Mouse (Mus musculus): ENCODE measurements around the gene Tnnt1. TPM values are rescaled to one million over a fixed set of nuclear protein-coding genes. Genes with fewer than 3 reads are reported as not detected.
"Not testable (repeated sequence)": the region's sequence is repeated elsewhere in the genome, so short reads cannot be mapped to it uniquely, and the experiment has no call there.

The Tnnt1 gene
- polyA plus RNA-seq, 1 experiment from 2014 or later = 6.6 TPM

DNA sequence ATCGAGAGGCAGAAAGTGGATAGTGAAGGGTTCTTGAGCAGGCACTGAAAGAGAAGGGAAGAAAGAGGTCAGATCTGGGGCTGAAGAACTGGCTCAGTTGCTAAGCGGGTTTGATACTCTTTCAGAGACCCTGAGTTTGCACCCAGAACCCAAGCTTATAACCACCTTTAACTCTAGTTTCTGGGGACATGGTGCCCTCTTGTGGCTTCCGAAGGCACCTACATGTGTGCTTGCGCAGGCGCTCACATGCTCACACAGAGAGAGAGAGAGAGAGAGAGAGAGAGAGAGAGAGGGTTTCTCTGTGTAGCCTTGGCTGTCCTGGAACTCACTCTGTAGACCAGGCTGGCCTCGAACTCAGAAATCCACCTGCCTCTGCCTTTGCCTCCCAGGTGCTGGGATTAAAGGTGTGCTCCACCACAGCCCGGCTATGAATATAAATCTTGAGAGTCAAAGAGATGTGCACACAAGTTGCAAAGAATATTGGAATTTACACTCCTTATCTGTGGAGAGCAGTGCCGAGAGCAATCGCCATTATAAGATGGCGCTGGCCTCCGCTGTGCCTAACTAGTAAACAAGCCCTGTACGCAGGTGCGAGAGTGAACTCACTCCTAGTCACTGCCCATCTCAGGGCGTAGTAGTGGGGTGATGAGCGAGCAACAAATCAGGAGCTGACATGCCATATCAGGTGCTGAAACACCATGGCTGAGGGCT lies 8.2 kb upstream of the Tnnt1 start, which contains the start of gene Tnni3:
TSS of gene Tnni3 (minus strand) at position 18 of the 711 bp plus-strand sequence.
- not testable (repeated sequence) for H3K27me3 ChIP-seq (ENCODE audit: control insufficient read depth, insufficient read depth, low read length); H3K4me1 ChIP-seq (ENCODE audit: control insufficient read depth, insufficient read depth, low read length); H3K27ac ChIP-seq (ENCODE audit: low read depth, low read length); H3K9ac ChIP-seq (ENCODE audit: low read length); H3K4me3 ChIP-seq (ENCODE audit: low read depth, low read length); H3K36me3 ChIP-seq (ENCODE audit: control insufficient read depth, insufficient read depth, low read length); H3K9me3 ChIP-seq (ENCODE audit: control insufficient read depth, low read length); H3K4me2 ChIP-seq
- DNase-seq (ENCODE audit: low spot score, missing footprints) (peak; percentile 94), ATAC-seq (ENCODE audit: low FRiP score) (0 out of 2 replicates have a peak, but pooled peaks have one; percentile 16)
- WGBS = 72% methylated on average over 15 of the region's 15 CpGs

DNA sequence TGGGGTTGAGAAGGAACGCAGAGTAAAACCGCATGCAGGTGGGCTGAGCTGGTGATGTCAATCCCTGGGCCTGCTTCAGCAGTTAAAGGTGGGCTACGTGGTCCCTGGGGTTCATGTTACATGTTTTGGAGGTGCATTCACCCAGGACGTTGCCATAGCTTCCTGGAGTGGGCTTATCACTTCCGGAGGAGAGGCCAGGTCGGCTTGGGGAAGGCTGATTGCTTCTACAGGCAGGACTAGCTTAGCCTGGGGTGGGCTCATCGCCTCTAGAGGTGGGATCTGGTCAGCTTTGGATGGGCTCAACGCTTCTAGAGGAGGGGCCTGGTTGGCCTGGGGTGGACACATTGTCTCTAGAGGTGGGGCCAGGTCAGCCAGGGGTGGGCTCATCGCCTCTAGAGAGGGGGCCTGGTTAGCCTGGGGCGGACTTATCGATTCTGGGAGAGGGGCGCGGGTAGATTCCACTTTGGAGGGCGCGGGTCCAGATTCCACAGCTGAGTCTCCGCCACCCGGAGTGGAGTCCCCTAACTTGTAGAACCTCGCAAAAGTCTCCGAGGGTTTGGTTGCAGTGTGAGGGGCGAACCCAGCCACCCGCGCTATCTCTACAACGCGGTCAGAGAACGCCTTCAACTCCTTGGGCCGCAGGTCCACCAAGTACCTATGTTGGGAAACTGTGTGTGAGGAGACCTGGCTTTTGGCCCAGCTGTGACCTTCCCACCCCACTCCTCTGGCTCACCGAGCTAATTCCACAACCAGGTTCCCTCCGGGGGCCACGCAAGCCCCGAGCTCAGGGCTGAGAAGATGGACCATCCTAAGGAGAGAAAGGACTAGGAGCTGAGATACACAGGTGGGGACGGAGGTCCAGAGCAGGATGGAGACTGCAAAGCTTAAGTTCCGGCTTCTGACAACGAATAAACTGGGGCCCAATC lies 7.3 kb upstream of the Tnnt1 start:
- H3K4me2 ChIP-seq = no peak overlapping the region
- DNase-seq (ENCODE audit: low spot score, missing footprints) = no peak
- H3K9me3 ChIP-seq (ENCODE audit: control insufficient read depth, low read length) = no peaks in the 10 kb centered on the region
- peaks cover 10% of the 10 kb centered on the region for H3K27me3 ChIP-seq (ENCODE audit: control insufficient read depth, insufficient read depth, low read length)
- no peak overlapping the region for H3K4me3 ChIP-seq (ENCODE audit: low read depth, low read length)
- no peak overlapping the region for H3K9ac ChIP-seq (ENCODE audit: low read length)
- H3K36me3 ChIP-seq (ENCODE audit: control insufficient read depth, insufficient read depth, low read length) = no peaks in the 10 kb centered on the region
- 92% methylated on average over 33 of the region's 33 CpGs for WGBS
- no peak for ATAC-seq (ENCODE audit: low FRiP score)
- peaks cover 5% of the 10 kb centered on the region for H3K4me1 ChIP-seq (ENCODE audit: control insufficient read depth, insufficient read depth, low read length)
- no peak overlapping the region for H3K27ac ChIP-seq (ENCODE audit: low read depth, low read length)

DNA sequence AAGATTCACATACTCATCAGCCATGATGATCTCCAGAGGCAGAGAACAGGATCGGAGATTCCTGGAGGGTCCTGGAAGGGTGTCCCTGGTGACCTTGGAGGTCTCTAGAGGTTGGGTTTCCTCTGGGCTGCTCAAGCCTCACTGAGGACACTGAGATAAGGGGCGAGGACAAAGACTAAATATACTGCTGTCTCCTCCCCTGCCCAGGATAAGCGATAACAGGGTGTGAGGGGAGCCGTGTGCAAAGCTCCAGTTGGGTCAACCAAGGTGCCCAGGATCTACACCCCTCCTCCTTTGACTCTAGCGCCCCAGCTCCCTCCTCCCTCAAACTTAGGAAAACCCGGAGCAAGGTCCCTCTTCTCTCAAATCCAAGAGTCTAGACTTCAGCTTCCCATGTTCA lies 6.1 kb upstream of the Tnnt1 start:
- Histone ChIP-seq H3K9ac (ENCODE audit: low read length) (no peak overlapping the region), H3K9me3 (ENCODE audit: control insufficient read depth, low read length) (no peaks in the 10 kb centered on the region), H3K4me1 (ENCODE audit: control insufficient read depth, insufficient read depth, low read length) (peaks cover 5% of the 10 kb centered on the region), H3K4me3 (ENCODE audit: low read depth, low read length) (no peak overlapping the region), H3K27me3 (ENCODE audit: control insufficient read depth, insufficient read depth, low read length) (peaks cover 10% of the 10 kb centered on the region), H3K36me3 (ENCODE audit: control insufficient read depth, insufficient read depth, low read length) (no peaks in the 10 kb centered on the region), H3K27ac (ENCODE audit: low read depth, low read length) (no peak overlapping the region), H3K4me2 (no peak overlapping the region)
- ATAC-seq (ENCODE audit: low FRiP score) (no peak), DNase-seq (ENCODE audit: low spot score, missing footprints) (no peak)
- 83% methylated on average over 6 of the region's 6 CpGs for WGBS

DNA sequence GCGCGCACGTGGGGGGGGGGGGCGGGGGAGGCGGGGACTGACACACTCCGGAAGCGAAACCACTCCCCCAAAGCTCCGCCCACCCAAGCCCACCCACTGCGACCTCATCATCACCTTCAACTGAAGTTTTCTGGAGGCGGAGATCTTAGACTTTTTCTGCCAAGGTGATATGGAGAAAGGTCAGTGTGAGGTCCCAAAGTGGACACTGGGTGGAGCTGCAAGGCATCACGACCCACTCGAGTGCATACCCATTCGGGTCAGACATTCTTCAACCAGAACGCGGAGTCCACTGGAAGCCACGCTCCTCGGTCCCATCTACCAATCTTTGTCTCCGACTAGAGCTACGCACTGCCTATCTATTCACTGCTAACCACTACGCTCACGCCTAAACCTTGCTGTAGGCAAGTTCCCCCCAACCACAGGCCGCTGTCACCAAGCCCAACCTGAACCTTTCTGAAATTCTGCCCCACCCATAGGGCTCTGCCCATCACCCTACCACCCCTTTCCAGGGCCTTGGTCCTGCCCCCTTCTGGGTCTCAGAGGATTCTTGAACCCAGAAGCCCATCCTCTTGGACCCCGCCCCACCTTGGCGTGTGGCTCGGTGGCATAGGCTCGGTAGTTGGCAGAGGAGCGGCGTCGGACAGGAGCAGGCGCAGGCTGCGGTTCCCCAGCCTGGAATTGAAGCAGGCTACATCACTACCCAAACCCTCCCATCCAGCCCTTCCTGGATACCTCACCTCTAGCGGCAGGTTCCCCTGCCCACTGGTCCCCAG lies 5.2 kb upstream of the Tnnt1 start:
- WGBS = 32% methylated on average over 32 of the region's 32 CpGs
- Histone ChIP-seq H3K36me3 (ENCODE audit: control insufficient read depth, insufficient read depth, low read length) (no peaks in the 10 kb centered on the region), H3K4me3 (ENCODE audit: low read depth, low read length) (peak overlapping the region; percentile 17), H3K27me3 (ENCODE audit: control insufficient read depth, insufficient read depth, low read length) (peaks cover 6% of the 10 kb centered on the region; the same call in 1 of the 2 replicates), H3K4me1 (ENCODE audit: control insufficient read depth, insufficient read depth, low read length) (peaks cover 4% of the 10 kb centered on the region), H3K9ac (ENCODE audit: low read length) (no peak overlapping the region), H3K9me3 (ENCODE audit: control insufficient read depth, low read length) (no peaks in the 10 kb centered on the region), H3K4me2 (peak overlapping the region; percentile 39), H3K27ac (ENCODE audit: low read depth, low read length) (no peak overlapping the region)
- DNase-seq (ENCODE audit: low spot score, missing footprints) = peak; percentile 84
- no peak for ATAC-seq (ENCODE audit: low FRiP score)

DNA sequence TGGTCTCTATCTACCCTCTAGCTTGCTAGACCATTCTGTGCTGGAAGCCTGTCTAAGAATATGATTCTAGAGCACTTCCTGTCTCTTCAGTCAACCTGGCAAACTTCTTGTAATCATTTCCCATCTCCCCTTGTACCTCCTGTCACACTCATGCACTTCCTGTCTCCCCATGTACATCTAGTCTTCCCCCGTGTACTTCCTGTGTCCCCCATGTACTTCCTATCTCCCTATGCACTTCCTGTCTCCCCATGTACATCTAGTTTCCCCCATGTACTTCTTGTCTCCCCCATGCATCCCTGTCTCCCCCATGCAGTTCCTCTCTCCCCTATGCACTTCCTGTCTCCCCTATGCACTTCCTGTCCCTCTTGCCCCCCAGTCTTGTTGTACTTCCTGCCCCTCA lies 2.3 kb upstream of the Tnnt1 start:
- no peak overlapping the region for H3K4me3 ChIP-seq (ENCODE audit: low read depth, low read length)
- WGBS = 68% methylated on average over 1 of the region's 1 CpGs
- no peak for DNase-seq (ENCODE audit: low spot score, missing footprints)

DNA sequence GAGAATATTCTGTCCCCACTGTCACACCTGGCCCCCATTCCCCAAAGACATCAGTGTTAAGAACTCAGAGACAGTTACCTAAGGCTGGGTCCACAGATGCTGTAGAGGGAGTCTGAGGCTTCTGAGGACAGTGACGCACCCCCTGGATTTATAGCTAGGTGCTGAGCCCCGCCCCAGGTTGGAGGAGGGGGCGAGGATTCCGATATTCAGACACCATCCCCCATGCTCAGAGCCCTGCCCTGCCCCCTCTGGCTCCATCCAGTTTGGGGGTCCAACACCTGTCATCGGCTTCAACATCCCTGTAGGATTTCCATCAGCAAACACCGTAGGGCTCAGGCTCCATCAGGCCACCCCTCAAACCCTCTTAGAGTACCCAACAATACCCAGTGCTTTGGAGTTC lies 329 bp downstream of the Tnnt1 start:
- no peak overlapping the region for H3K4me3 ChIP-seq (ENCODE audit: low read depth, low read length)
- no peak overlapping the region for H3K9ac ChIP-seq (ENCODE audit: low read length)
- H3K9me3 ChIP-seq (ENCODE audit: control insufficient read depth, low read length) = no peaks in the 10 kb centered on the region
- ATAC-seq (ENCODE audit: low FRiP score) = peak; percentile 20
- 69% methylated on average over 6 of the region's 6 CpGs for WGBS
- H3K27ac ChIP-seq (ENCODE audit: low read depth, low read length) = no peak overlapping the region
- H3K27me3 ChIP-seq (ENCODE audit: control insufficient read depth, insufficient read depth, low read length) = peaks cover 6% of the 10 kb centered on the region; the same call in 1 of the 2 replicates
- H3K36me3 ChIP-seq (ENCODE audit: control insufficient read depth, insufficient read depth, low read length) = no peaks in the 10 kb centered on the region
- no peak overlapping the region for H3K4me2 ChIP-seq
- no peak for DNase-seq (ENCODE audit: low spot score, missing footprints)
- H3K4me1 ChIP-seq (ENCODE audit: control insufficient read depth, insufficient read depth, low read length) = peaks cover 15% of the 10 kb centered on the region

More for the DNA sequence above, 2.3 kb upstream of the Tnnt1 start:
- Histone ChIP-seq H3K27ac (ENCODE audit: low read depth, low read length) (no peak overlapping the region), H3K9me3 (ENCODE audit: control insufficient read depth, low read length) (no peaks in the 10 kb centered on the region), H3K9ac (ENCODE audit: low read length) (no peak overlapping the region), H3K4me1 (ENCODE audit: control insufficient read depth, insufficient read depth, low read length) (peaks cover 17% of the 10 kb centered on the region), H3K36me3 (ENCODE audit: control insufficient read depth, insufficient read depth, low read length) (no peaks in the 10 kb centered on the region), H3K27me3 (ENCODE audit: control insufficient read depth, insufficient read depth, low read length) (peaks cover 6% of the 10 kb centered on the region; the same call in 1 of the 2 replicates), H3K4me2 (no peak overlapping the region)
- no peak for ATAC-seq (ENCODE audit: low FRiP score)

DNA sequence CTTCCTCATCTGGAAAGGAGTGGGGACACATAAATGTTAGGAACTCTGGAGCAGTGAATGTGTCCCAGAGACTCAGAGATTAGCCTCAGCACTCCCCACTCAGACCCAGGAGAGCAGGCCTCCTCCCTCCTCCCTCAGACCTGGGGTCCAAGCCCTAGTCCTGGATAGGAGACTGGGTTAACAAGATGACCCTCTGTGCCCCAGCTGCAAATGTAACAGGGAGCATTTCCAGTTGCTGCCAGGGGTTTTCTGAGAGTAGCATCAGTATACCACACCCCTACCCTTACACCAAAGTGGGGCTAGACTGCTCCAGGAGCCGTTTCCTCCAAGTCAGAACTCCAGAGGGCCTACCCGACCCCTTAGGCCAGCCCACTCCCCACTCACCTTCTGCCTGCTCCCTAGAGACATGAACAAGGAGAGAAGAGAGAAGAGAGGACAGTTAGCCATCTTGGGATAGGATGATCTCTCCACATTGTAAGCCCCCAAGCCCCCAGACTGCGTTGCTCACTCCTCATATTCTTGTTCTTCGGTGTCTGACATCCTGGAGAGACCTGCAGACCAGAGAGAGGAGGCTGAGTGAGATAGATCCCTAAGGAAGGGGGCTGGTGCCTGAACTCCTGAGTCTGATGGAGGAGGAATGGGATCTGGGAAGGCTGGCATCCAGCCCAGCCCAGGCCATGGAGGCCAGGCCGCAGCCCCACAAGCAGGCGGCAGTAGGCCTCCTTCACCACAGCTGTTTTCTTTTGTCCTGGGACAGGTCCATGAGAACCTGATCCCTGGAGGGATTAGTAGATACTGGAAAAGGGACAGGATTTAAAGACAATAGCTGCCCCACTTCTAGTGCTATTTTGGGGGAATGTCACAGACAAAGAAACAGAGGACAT lies 2.1 kb downstream of the Tnnt1 start:
- no peak for DNase-seq (ENCODE audit: low spot score, missing footprints)
- H3K4me1 ChIP-seq (ENCODE audit: control insufficient read depth, insufficient read depth, low read length) = peaks cover 14% of the 10 kb centered on the region
- H3K27me3 ChIP-seq (ENCODE audit: control insufficient read depth, insufficient read depth, low read length) = no peaks in the 10 kb centered on the region
- no peak for ATAC-seq (ENCODE audit: low FRiP score)
- no peaks in the 10 kb centered on the region for H3K36me3 ChIP-seq (ENCODE audit: control insufficient read depth, insufficient read depth, low read length)
- H3K4me2 ChIP-seq = no peak overlapping the region
- H3K9me3 ChIP-seq (ENCODE audit: control insufficient read depth, low read length) = no peaks in the 10 kb centered on the region
- no peak overlapping the region for H3K27ac ChIP-seq (ENCODE audit: low read depth, low read length)
- no peak overlapping the region for H3K9ac ChIP-seq (ENCODE audit: low read length)
- WGBS = 54% methylated on average over 6 of the region's 6 CpGs
- H3K4me3 ChIP-seq (ENCODE audit: low read depth, low read length) = no peak overlapping the region

DNA sequence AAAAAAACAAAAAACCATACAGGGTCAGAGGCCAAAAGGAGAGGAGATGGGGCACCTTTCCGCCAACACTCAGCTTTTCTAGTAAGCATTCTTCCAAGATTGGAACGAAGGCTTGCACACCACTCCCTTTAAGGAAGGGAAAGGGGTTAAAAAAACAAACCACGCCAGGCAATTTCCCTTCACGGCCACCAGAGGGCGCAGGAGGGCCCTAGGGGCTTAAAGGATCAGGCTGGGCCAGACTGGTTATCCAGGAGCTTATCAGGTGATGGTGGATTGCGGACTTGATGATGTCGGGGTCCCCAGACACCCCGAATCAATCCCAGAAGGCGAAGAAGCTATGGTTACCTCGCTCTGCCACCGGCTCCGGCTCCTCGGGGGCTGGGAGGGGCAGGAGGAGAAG lies 2.9 kb downstream of the Tnnt1 start:
- H3K9me3 ChIP-seq (ENCODE audit: control insufficient read depth, low read length) = no peaks in the 10 kb centered on the region
- H3K27me3 ChIP-seq (ENCODE audit: control insufficient read depth, insufficient read depth, low read length) = no peaks in the 10 kb centered on the region
- peaks cover 14% of the 10 kb centered on the region for H3K4me1 ChIP-seq (ENCODE audit: control insufficient read depth, insufficient read depth, low read length)
- no peaks in the 10 kb centered on the region for H3K36me3 ChIP-seq (ENCODE audit: control insufficient read depth, insufficient read depth, low read length)
- H3K9ac ChIP-seq (ENCODE audit: low read length) = no peak overlapping the region
- peak; percentile 94 for DNase-seq (ENCODE audit: low spot score, missing footprints)
- no peak for ATAC-seq (ENCODE audit: low FRiP score)
- no peak overlapping the region for H3K4me3 ChIP-seq (ENCODE audit: low read depth, low read length)
- H3K4me2 ChIP-seq = no peak overlapping the region
- WGBS = 29% methylated on average over 13 of the region's 13 CpGs
- H3K27ac ChIP-seq (ENCODE audit: low read depth, low read length) = no peak overlapping the region
